17 mouse cellular contexts compared by ENCODE assay signal in genomic region chr16:10627136-10627668, GRCm38 (mm10).
DNase-seq lines count a peak whose midpoint lies in the region; ATAC-seq lines count a peak whose summit lies in the region.
"Had no signal": no experiment of that assay in that cellular context is flagged by ENCODE, and none has a peak within 500 bp of the region (broad histone marks: within the 10 kb centered on the region; RNA-seq: fewer than 3 reads in every experiment).

No protein-coding gene starts in this region.

- H3K27ac ChIP-seq in midbrain, embryonic 14.5 days (replicated peaks; ENCODE audit: low read depth, low read length), result no peak overlapping the region
- no peak overlapping the region for H3K27ac ChIP-seq in liver, embryonic 11.5 days (ENCODE audit: low read depth, low read length)
- H3K27ac ChIP-seq: hindbrain, postnatal 0 days; midbrain, embryonic 10.5 days; neural tube, embryonic 15.5 days had no signal

- no peak overlapping the region for H3K9ac ChIP-seq in midbrain, embryonic 14.5 days (replicated peaks; ENCODE audit: low read length)
- H3K9ac ChIP-seq in liver, embryonic 11.5 days (ENCODE audit: low read depth, low read length), result no peak overlapping the region
- H3K9ac ChIP-seq: heart, embryonic 12.5 days; liver, postnatal 0 days; neural tube, embryonic 15.5 days had no signal

- H3K4me2 ChIP-seq in midbrain, embryonic 14.5 days (ENCODE audit: low read length), result no peak overlapping the region
- H3K4me2 ChIP-seq in liver, embryonic 11.5 days, result no peak overlapping the region
- H3K4me2 ChIP-seq: heart, embryonic 12.5 days; neural tube, embryonic 15.5 days had no signal

- H3K4me3 ChIP-seq in midbrain, embryonic 14.5 days (replicated peaks; ENCODE audit: low read depth, low read length), result no peak overlapping the region
- H3K4me3 ChIP-seq in liver, embryonic 11.5 days (ENCODE audit: low read depth, low read length), result no peak overlapping the region
- H3K4me3 ChIP-seq: heart, embryonic 12.5 days; midbrain, embryonic 10.5 days; neural tube, embryonic 15.5 days had no signal

- no peaks in the 10 kb centered on the region for H3K4me1 ChIP-seq in midbrain, embryonic 14.5 days (ENCODE audit: control insufficient read depth, insufficient read depth, low read length)
- H3K4me1 ChIP-seq in liver, embryonic 11.5 days (replicated peaks; ENCODE audit: control insufficient read depth, insufficient read depth, low read length), result 0 out of 2 replicates have a peak, but pooled peaks cover 4% of the 10 kb centered on the region
- H3K4me1 ChIP-seq: midbrain, embryonic 10.5 days; neural tube, embryonic 15.5 days had no signal

- no peaks in the 10 kb centered on the region for H3K27me3 ChIP-seq in midbrain, embryonic 14.5 days (ENCODE audit: control insufficient read depth, insufficient read depth, low read length)
- no peaks in the 10 kb centered on the region for H3K27me3 ChIP-seq in liver, embryonic 11.5 days (replicated peaks; ENCODE audit: control insufficient read depth, insufficient read depth, low read length)
- H3K27me3 ChIP-seq: heart, embryonic 12.5 days; neural tube, embryonic 15.5 days had no signal

- 91% methylated on average over 6 of the region's 6 CpGs for WGBS in midbrain, embryonic 14.5 days
- 87% methylated on average over 6 of the region's 6 CpGs for WGBS in liver, embryonic 11.5 days

- peaks cover 56% of the 10 kb centered on the region for H3K36me3 ChIP-seq in midbrain, embryonic 14.5 days (ENCODE audit: control insufficient read depth, insufficient read depth, low read length)
- H3K36me3 ChIP-seq in liver, embryonic 11.5 days (ENCODE audit: control insufficient read depth, insufficient read depth, low read length), result peaks cover 2% of the 10 kb centered on the region; the same call in 1 of the 2 replicates

- peak; percentile 37 to 73 for DNase-seq in layer of hippocampus, adult 18-20 months (ENCODE audit: low spot score in 2 of 2)
- DNase-seq in layer of hippocampus, postnatal 10 days (ENCODE audit: low spot score in 2 of 2), result no peak
- peak; percentile 48 for DNase-seq in cerebellum, adult 8-10 months
- peak; percentile 24 for DNase-seq in layer of hippocampus, adult 9-10 months (ENCODE audit: low spot score)
- DNase-seq in right cerebral cortex, postnatal 25 days, result peak; percentile 64
- no peak for DNase-seq in midbrain, embryonic 14.5 days
- DNase-seq in liver, embryonic 11.5 days (ENCODE audit: low spot score), result no peak
- DNase-seq: heart, postnatal 36 days; kidney, adult 2 months; kidney, postnatal 36 days; liver, postnatal 0 days; retina, postnatal 1 day had no signal

- no peaks in the 10 kb centered on the region for H3K9me3 ChIP-seq in midbrain, embryonic 14.5 days (ENCODE audit: control insufficient read depth, low read length)
- no peaks in the 10 kb centered on the region for H3K9me3 ChIP-seq in liver, embryonic 11.5 days (ENCODE audit: control insufficient read depth, low read length)
- H3K9me3 ChIP-seq: heart, embryonic 12.5 days; midbrain, embryonic 10.5 days; neural tube, embryonic 15.5 days had no signal

- ATAC-seq in midbrain, embryonic 14.5 days (ENCODE audit: low FRiP score, low TSS enrichment), result no peak
- no peak for ATAC-seq in liver, embryonic 11.5 days (replicated peaks; ENCODE audit: low FRiP score)
- ATAC-seq: forebrain, embryonic 14.5 days; hindbrain, postnatal 0 days; liver, postnatal 0 days had no signal

Comparison
In these comparisons a context has a peak if more than half of its experiments do, and no peak if none do; other contexts are left out.
1. DNase-seq: peak in layer of hippocampus, adult 18-20 months (2 of 2), cerebellum, adult 8-10 months (single experiment), layer of hippocampus, adult 9-10 months (single experiment) and right cerebral cortex, postnatal 25 days (single experiment); none in layer of hippocampus, postnatal 10 days (0 of 2), midbrain, embryonic 14.5 days (single experiment) and liver, embryonic 11.5 days (single experiment).